Mouse (Mus musculus) neural tube, embryonic 15.5 days (tissue): ENCODE measurements at regions not wholly inside any gene's neighbourhood (a gene's known extent, or its start where the extent isn't known, plus 50 kb on each side); places are given as distances from the start of the nearest gene placed in this dataset.

ENCODE experiments used
- ATAC-seq: fragments of 200-750 bp; cut with Nextera tagmentation; 2 replicates; pipeline ENCODE4 v1.8.0; 2017; ENCODE audit warnings: mild to moderate bottlenecking, moderate TSS enrichment, moderate library complexity; ENCODE audit not compliant: low FRiP score
- H3K27ac ChIP-seq: fragments of 300-500 bp; sonication (generic); replicated peaks from 2 replicates; pipeline ENCODE4 v1.5.1; 2015; ENCODE audit warnings: mild to moderate bottlenecking, inconsistent platforms
- H3K27me3 ChIP-seq: fragments of 300-500 bp; sonication (generic); replicated peaks from 2 replicates; pipeline ENCODE4 v1.6.1; 2015; ENCODE audit warnings: inconsistent platforms
- H3K36me3 ChIP-seq: fragments of 300-500 bp; sonication (generic); 2 replicates; pipeline ENCODE4 v1.6.1; 2015; ENCODE audit warnings: inconsistent platforms
- H3K4me1 ChIP-seq: fragments of 300-500 bp; sonication (generic); 2 replicates; pipeline ENCODE4 v1.6.1; 2015; ENCODE audit warnings: inconsistent platforms
- H3K4me2 ChIP-seq: fragments of 300-500 bp; sonication (generic); 2 replicates; pipeline ENCODE4 v1.6.1; 2015; ENCODE audit warnings: inconsistent platforms, mild to moderate bottlenecking, moderate library complexity
- H3K4me3 ChIP-seq: fragments of 300-500 bp; sonication (generic); replicated peaks from 2 replicates; pipeline ENCODE4 v1.5.1; 2015; ENCODE audit warnings: mild to moderate bottlenecking, inconsistent platforms
- H3K9ac ChIP-seq: fragments of 300-500 bp; sonication (generic); replicated peaks from 2 replicates; pipeline ENCODE4 v1.6.1; 2015; ENCODE audit warnings: mild to moderate bottlenecking, inconsistent platforms
- H3K9me3 ChIP-seq: fragments of 300-500 bp; sonication (generic); replicated peaks from 2 replicates; pipeline ENCODE4 v1.6.1; 2016; ENCODE audit warnings: inconsistent platforms
- WGBS: fragments of 180-500 bp; shearing (Covaris S2); methylation state at CpG from one replicate; pipeline ENCODE4 v1.1.7; 2015; ENCODE audit warnings: mixed read lengths; 5-methylcytosine and 5-hydroxymethylcytosine counted together

DNA sequence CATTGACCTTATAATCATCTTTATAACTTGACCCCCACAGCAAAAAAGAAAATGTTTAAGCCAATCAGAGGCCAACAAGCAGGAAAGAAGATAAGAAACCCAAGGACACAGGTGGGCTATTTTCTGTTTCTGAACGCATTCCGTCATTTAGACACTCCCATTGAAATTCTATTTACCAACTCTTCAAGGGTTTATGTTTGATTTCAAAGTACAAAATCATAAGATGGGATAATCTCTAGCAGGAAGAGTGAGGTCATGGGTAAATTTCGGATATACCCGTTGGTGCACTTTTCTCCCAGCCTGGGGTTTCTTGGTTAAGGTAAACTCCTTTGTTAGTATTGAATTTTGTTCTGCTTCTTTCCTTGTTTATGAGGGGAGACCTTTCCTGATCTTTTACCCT is 230.9 kb upstream of the Dcn start:
- no peak overlapping the region for H3K4me3 ChIP-seq
- no peaks in the 10 kb centered on the region for H3K4me1 ChIP-seq
- no peak overlapping the region for H3K9ac ChIP-seq
- no peaks in the 10 kb centered on the region for H3K9me3 ChIP-seq
- H3K4me2 ChIP-seq: no peak overlapping the region
- H3K27ac ChIP-seq: no peak overlapping the region
- no peaks in the 10 kb centered on the region for H3K36me3 ChIP-seq
- H3K27me3 ChIP-seq: no peaks in the 10 kb centered on the region
- ATAC-seq: no peak
- WGBS: 93% methylated on average over 4 of the region's 4 CpGs

DNA sequence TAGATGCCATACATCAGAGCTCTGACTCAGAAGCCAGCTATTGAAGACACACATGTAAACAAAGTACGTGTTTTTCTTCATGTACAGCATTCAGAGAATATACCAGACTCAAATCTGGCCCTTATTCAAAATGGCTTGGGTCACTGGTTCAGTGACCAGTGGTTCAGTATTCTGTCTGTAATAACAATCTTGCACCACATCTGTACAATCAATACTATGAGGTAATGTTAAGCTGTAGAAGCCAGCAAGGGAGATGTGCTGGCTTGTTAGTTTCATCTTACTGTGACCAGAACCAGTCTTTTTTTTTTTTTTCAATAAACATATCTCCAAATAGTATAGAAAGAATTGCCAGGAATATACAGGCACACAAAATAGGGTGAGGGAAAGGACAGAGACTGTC is 229.6 kb upstream of the Dcn start:
- Histone ChIP-seq H3K36me3 (no peaks in the 10 kb centered on the region), H3K4me3 (no peak overlapping the region), H3K4me2 (no peak overlapping the region), H3K27me3 (no peaks in the 10 kb centered on the region), H3K9me3 (no peaks in the 10 kb centered on the region), H3K9ac (no peak overlapping the region), H3K27ac (no peak overlapping the region), H3K4me1 (no peaks in the 10 kb centered on the region)
- ATAC-seq: no peak
- 82% methylated on average over 1 of the region's 1 CpGs for WGBS

DNA sequence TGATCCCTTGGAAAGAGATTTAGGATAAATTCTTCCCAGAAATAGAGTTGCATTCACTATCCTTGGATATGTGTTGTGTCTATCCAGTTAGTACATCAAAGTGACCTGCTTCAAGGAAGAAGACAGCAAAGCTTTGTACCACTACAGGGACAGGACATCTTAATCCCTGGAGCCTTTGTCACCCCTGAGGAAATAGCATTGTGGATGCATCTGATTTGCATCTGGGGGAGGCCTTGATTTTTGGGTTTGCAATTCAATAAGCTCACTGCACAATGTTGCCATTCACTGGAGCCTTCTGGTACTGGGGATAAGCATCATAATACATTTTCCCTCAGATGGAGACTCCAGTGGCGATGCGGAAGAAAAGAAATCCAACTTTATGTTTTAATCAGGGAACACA is 229.2 kb upstream of the Dcn start:
- no peaks in the 10 kb centered on the region for H3K36me3 ChIP-seq
- no peak overlapping the region for H3K4me2 ChIP-seq
- no peaks in the 10 kb centered on the region for H3K27me3 ChIP-seq
- H3K27ac ChIP-seq: no peak overlapping the region
- no peak for ATAC-seq
- no peaks in the 10 kb centered on the region for H3K9me3 ChIP-seq
- H3K4me1 ChIP-seq: no peaks in the 10 kb centered on the region
- no peak overlapping the region for H3K4me3 ChIP-seq
- no peak overlapping the region for H3K9ac ChIP-seq
- WGBS: 62% methylated on average over 2 of the region's 2 CpGs

DNA sequence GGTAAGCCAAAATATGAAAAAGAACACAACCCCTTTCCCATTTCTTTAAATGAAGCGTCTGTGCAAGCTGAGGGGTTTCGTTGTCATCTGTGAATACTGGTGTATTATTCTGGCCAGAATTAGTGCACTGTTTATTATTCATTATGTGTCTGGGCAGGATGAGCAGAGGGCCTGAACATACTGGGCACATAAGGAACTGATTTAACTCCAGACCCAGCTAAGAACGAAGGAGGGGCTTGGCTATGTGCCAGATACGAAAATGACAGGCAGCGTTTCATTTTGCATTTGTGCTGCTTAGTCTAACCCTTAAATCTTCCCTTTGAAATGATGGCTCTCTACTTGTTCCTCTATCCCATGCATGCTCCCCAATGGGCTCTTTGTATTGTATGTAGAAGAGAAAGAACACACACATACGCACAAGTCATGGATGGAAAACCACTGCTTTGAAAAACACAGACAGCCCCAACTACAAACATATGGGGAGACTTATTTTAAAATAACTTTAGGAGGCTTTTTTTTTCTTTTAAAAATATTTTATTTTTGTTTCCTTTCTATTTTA is 213.4 kb upstream of the Dcn start:
- no peaks in the 10 kb centered on the region for H3K27me3 ChIP-seq
- H3K4me1 ChIP-seq: 0 out of 2 replicates have a peak, but pooled peaks cover 2% of the 10 kb centered on the region
- H3K36me3 ChIP-seq: no peaks in the 10 kb centered on the region
- no peak overlapping the region for H3K9ac ChIP-seq
- no peaks in the 10 kb centered on the region for H3K9me3 ChIP-seq
- 46% methylated on average over 6 of the region's 6 CpGs for WGBS
- H3K4me3 ChIP-seq: no peak overlapping the region
- H3K4me2 ChIP-seq: no peak overlapping the region
- no peak overlapping the region for H3K27ac ChIP-seq
- no peak for ATAC-seq

DNA sequence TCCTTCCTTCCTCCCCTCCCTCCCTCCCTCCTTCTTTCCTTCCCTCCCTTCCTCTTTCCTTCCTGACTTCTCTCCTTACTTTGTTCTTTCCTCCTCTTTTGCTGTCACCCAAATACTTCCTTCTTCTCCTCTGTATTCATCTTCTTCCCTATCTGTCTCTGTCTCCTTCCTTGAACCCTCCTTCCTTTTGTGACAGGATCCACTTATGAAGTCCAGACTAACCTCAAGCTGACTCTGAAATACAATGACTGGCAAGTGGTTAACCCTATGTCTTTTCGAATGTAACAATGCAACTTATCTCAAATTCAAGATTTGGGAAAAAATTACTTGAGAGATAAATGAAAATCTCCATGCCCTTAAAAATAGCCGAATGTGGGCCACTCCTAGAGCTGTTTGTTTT is 197.0 kb upstream of the Dcn start:
- no peak overlapping the region for H3K9ac ChIP-seq
- no peak for ATAC-seq
- H3K36me3 ChIP-seq: no peaks in the 10 kb centered on the region
- no peaks in the 10 kb centered on the region for H3K9me3 ChIP-seq
- H3K4me3 ChIP-seq: no peak overlapping the region
- 87% methylated on average over 2 of the region's 2 CpGs for WGBS
- H3K4me2 ChIP-seq: no peak overlapping the region
- no peaks in the 10 kb centered on the region for H3K4me1 ChIP-seq
- H3K27me3 ChIP-seq: no peaks in the 10 kb centered on the region
- H3K27ac ChIP-seq: no peak overlapping the region

DNA sequence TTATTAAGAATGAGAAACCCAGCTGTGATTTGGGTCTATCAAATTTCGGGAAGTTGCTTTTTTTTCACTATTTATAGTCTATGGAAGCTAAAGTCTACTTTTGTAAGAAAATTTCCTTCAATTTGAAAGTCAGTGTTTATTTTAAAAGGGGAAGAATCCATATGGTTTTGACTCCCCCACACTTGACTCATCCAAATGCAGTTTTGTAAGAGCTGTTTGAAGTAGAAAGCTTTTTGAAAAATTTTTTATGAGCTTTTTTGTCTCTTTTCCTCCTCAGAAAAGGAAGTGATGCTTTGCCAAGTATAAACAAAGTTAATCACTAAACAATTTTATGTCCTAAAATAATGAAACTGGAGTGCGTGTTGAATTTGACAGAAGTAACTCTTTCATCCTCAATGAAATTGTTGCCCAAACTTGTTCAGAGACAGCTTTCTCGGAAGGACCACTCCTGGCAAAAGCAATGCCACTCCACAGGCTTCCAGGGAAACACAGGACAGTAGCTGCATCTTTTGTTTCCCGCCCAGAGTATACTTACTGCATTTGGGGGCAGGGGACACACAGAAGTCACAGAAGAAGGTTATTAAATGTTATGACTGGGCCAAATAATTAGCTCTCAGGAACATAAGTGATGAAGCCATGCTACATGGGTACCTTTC is 196.4 kb upstream of the Dcn start:
- 74% methylated on average over 4 of the region's 4 CpGs for WGBS
- no peak overlapping the region for H3K4me3 ChIP-seq
- no peak for ATAC-seq
- no peak overlapping the region for H3K4me2 ChIP-seq
- H3K27me3 ChIP-seq: no peaks in the 10 kb centered on the region
- H3K36me3 ChIP-seq: no peaks in the 10 kb centered on the region
- no peak overlapping the region for H3K9ac ChIP-seq
- H3K4me1 ChIP-seq: no peaks in the 10 kb centered on the region
- H3K27ac ChIP-seq: no peak overlapping the region
- H3K9me3 ChIP-seq: no peaks in the 10 kb centered on the region

DNA sequence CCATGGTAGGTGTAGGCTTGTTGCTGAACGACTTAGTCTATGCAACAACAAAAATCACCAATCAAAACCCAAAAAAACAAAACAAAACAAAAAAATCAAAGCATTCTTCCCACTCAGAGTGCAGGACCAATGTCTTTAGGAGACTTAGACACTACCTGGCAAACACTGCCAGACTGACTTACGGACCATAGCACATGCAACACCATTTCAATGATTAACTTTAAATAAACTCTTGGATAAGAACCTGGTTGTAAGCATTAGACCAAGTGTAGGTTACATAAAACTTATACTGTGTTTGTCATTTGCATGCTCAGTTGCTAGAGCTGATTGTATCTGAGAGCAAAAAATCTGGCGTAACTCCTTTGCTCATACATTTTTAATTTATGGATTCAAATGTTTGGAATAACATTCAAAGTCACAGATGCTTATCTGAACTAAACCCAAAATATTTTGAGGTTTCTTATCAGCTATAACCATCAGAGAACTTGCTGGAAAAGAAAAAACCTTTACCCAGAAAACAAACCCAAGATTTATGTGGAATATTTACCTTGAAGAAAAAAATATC is 174.5 kb upstream of the Dcn start:
- Histone ChIP-seq H3K4me2 (no peak overlapping the region), H3K9ac (no peak overlapping the region), H3K27ac (no peak overlapping the region), H3K4me3 (no peak overlapping the region), H3K9me3 (no peaks in the 10 kb centered on the region), H3K4me1 (no peaks in the 10 kb centered on the region), H3K36me3 (no peaks in the 10 kb centered on the region), H3K27me3 (no peaks in the 10 kb centered on the region)
- no peak for ATAC-seq
- WGBS: 83% methylated on average over 3 of the region's 3 CpGs

DNA sequence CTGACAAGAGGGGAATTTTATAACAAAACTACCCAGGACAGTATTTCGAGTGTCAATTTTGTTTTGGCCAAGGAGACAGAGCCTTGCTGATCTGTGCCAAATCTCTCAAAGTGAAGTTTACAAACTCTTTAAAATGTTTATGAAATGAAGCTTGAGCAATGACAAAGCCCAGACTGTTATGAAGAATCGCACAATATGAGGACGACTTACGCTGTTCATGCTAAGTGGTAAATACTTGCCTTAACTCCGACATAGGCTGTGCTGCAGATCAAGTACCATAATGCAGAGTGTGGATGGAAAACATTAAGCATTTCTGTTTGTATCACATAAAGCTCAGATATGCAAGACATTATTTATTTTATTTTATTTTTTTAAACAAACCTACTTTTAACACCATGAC is 169.8 kb upstream of the Dcn start:
- H3K9me3 ChIP-seq: no peaks in the 10 kb centered on the region
- WGBS: 92% methylated on average over 5 of the region's 5 CpGs
- H3K27me3 ChIP-seq: no peaks in the 10 kb centered on the region
- H3K4me1 ChIP-seq: peaks cover 12% of the 10 kb centered on the region
- no peak overlapping the region for H3K4me3 ChIP-seq
- H3K27ac ChIP-seq: no peak overlapping the region
- no peak for ATAC-seq
- H3K36me3 ChIP-seq: no peaks in the 10 kb centered on the region
- H3K4me2 ChIP-seq: no peak overlapping the region
- H3K9ac ChIP-seq: no peak overlapping the region

DNA sequence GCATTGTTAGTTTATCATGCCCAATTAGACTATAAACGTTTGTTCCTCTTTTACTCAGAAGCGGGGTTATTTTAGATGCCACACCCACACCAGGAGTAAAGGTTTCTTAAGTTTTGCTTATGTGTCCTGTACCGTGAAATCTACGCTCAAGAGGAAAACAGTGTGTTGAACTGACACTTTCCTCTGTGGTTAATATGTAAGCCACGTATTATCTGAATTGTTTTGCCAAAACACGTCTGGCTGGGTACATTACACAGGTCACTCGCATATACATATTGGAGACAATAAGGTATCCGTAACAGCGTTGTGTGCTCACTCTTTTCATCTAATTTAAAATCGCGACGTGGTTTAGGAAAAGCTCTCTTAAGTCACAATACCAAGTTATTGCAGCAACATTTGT is 166.9 kb upstream of the Dcn start:
- peak overlapping the region; percentile 72 for H3K4me2 ChIP-seq
- peaks cover 12% of the 10 kb centered on the region for H3K4me1 ChIP-seq
- WGBS: 17% methylated on average over 12 of the region's 12 CpGs
- H3K36me3 ChIP-seq: no peaks in the 10 kb centered on the region
- peak overlapping the region; percentile 77 for H3K27ac ChIP-seq
- ATAC-seq: peak; percentile 15; the same call in 1 of the 2 replicates
- H3K9me3 ChIP-seq: no peaks in the 10 kb centered on the region
- peak overlapping the region; percentile 49 for H3K4me3 ChIP-seq
- peak overlapping the region; percentile 37; the same call in 1 of the 2 replicates for H3K9ac ChIP-seq
- H3K27me3 ChIP-seq: no peaks in the 10 kb centered on the region

DNA sequence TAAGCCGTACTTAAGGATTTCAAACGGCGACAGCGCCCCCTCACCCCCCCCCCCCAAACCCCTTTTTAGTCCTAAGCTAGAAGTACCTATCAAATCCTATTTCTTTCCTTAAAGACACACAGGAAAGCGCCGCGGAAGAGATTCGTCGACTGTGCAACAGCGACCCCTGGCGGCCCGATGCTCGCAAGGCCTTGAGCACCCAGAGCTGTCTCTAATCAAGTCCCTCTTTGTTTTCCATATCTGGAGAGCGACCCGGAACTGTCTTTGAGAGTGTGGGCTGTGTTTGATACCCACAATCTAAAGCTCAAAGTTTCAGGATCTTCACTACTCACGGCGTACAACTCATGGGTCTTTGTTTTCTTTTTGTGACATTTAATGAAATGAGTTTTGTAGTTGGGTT is 166.4 kb upstream of the Dcn start:
- under 1% methylated on average over 17 of the region's 17 CpGs for WGBS
- ATAC-seq: peak; percentile 98
- no peaks in the 10 kb centered on the region for H3K9me3 ChIP-seq
- H3K9ac ChIP-seq: peak overlapping the region; percentile 66
- H3K27ac ChIP-seq: peak overlapping the region; percentile 96
- peak overlapping the region; percentile 72 for H3K4me2 ChIP-seq
- H3K27me3 ChIP-seq: no peaks in the 10 kb centered on the region
- H3K36me3 ChIP-seq: no peaks in the 10 kb centered on the region
- peak overlapping the region; percentile 49 for H3K4me3 ChIP-seq
- peaks cover 12% of the 10 kb centered on the region for H3K4me1 ChIP-seq

DNA sequence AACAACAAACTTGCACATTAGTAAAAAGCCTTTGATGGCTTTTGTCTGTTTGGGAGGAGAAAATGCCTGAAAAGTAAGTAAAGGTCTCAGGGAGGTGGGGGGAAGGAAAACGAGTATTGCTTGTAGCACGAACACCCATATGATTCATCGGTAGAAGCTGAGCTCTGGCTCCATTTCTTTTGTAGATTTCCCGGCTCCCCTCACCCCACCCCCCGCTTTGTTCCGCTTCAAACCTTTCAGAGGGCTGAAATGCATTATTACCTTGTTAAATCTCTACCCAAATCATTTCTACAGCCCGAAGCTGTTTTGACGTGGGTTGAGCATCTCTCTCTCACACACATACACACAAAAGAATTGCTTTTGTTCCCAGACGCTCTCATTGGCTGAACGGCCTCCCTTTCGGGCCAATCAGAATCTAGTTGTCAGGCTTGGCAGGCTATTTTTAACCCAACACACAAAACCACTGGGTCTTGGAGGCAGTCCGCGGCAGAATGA is 166.0 kb upstream of the Dcn start:
- no peaks in the 10 kb centered on the region for H3K27me3 ChIP-seq
- H3K4me2 ChIP-seq: peak overlapping the region; percentile 72
- peak; percentile 98 for ATAC-seq
- 0% methylated on average over 13 of the region's 13 CpGs for WGBS
- H3K27ac ChIP-seq: peak overlapping the region; percentile 96
- peaks cover 12% of the 10 kb centered on the region for H3K4me1 ChIP-seq
- H3K36me3 ChIP-seq: no peaks in the 10 kb centered on the region
- peak overlapping the region; percentile 49 for H3K4me3 ChIP-seq
- peak overlapping the region; percentile 66 for H3K9ac ChIP-seq
- H3K9me3 ChIP-seq: no peaks in the 10 kb centered on the region

DNA sequence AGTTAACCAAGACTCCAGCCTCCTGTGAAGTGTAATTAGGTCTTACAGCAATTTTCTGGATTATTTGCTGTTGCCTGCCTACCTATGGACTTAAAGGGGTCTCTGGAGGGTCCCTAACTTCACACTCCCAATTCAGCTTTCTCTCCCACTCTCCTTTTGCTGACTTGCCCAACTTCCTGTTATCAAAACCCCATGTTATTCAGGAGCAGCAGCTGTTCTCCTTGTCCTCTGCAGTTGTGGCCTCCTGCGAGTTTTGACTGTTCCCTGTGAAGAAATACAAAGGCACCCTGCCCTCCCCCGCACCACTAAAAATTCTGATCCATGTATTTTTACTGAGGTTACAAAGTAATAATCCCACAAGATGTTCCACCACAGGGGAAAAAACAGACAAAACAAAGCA is 146.8 kb upstream of the Dcn start:
- H3K4me2 ChIP-seq: no peak overlapping the region
- H3K27ac ChIP-seq: no peak overlapping the region
- ATAC-seq: no peak
- WGBS: 80% methylated on average over 2 of the region's 2 CpGs
- H3K9ac ChIP-seq: no peak overlapping the region
- H3K36me3 ChIP-seq: no peaks in the 10 kb centered on the region
- no peak overlapping the region for H3K4me3 ChIP-seq
- no peaks in the 10 kb centered on the region for H3K9me3 ChIP-seq
- no peaks in the 10 kb centered on the region for H3K4me1 ChIP-seq
- H3K27me3 ChIP-seq: no peaks in the 10 kb centered on the region
